Mouse (Mus musculus) liver, embryonic 13.5 days (tissue): Measurements from ENCODE around the gene Rsph14. TPM values are rescaled to one million over a fixed set of nuclear protein-coding genes. Genes with fewer than 3 reads are reported as not detected.

Experiments used
- ATAC-seq: fragments of 200-750 bp; cut with Nextera tagmentation; 2 replicates; pipeline ENCODE4 v1.8.0; 2017; ENCODE audit warnings: low read depth, mild to moderate bottlenecking, moderate number of reproducible peaks, moderate library complexity
- DNase-seq: peaks from one replicate; pipeline ENCODE4 v3.0.0; 2022
- H3K27ac ChIP-seq: fragments of 300-500 bp; sonication (generic); 2 replicates; pipeline ENCODE4 v1.5.1; 2015; ENCODE audit warnings: moderate library complexity, mild to moderate bottlenecking, inconsistent platforms
- H3K27me3 ChIP-seq: fragments of 300-500 bp; sonication (generic); 2 replicates; pipeline ENCODE4 v1.6.1; 2015; ENCODE audit warnings: mild to moderate bottlenecking, inconsistent platforms
- H3K36me3 ChIP-seq: fragments of 300-500 bp; sonication (generic); 2 replicates; pipeline ENCODE4 v1.6.1; 2015; ENCODE audit warnings: mild to moderate bottlenecking, inconsistent platforms
- H3K4me1 ChIP-seq: fragments of 300-500 bp; sonication (generic); replicated peaks from 2 replicates; pipeline ENCODE4 v1.6.1; 2015; ENCODE audit warnings: inconsistent platforms
- H3K4me2 ChIP-seq: fragments of 300-500 bp; sonication (generic); 2 replicates; pipeline ENCODE4 v1.6.1; 2015; ENCODE audit warnings: inconsistent platforms, mild to moderate bottlenecking, moderate library complexity
- H3K4me3 ChIP-seq: fragments of 300-500 bp; sonication (generic); replicated peaks from 2 replicates; pipeline ENCODE4 v1.5.1; 2015; ENCODE audit warnings: mild to moderate bottlenecking, inconsistent platforms
- H3K9ac ChIP-seq: fragments of 300-500 bp; sonication (generic); 2 replicates; pipeline ENCODE4 v1.6.1; 2015; ENCODE audit warnings: mild to moderate bottlenecking, inconsistent platforms
- H3K9me3 ChIP-seq: fragments of 300-500 bp; sonication (generic); replicated peaks from 2 replicates; pipeline ENCODE4 v1.6.1; 2016; ENCODE audit warnings: inconsistent platforms
- WGBS: fragments of 180-500 bp; shearing (Covaris S2); methylation state at CpG from one replicate; pipeline ENCODE4 v1.1.7; 2015; ENCODE audit not compliant: insufficient replicate concordance; 5-methylcytosine and 5-hydroxymethylcytosine counted together
- polyA plus RNA-seq: library from polyadenylated mRNA; unstranded; fragments of >200 nt; fragmentation: Nextera tagmentation; extraction: Ambion mirVana; gene quantifications from 2 replicates; pipeline ENCODE4 v1.2.1, GENCODE M21; 2015

Rsph14 gene
- polyA plus RNA-seq, 1 experiment from 2014 or later, result not detected

- H3K9ac ChIP-seq, result no peak overlapping the region
- H3K4me2 ChIP-seq, result no peak overlapping the region
- H3K36me3 ChIP-seq, result no peaks in the 10 kb centered on the region
- no peaks in the 10 kb centered on the region for H3K4me1 ChIP-seq
- ATAC-seq, result no peak
- H3K4me3 ChIP-seq, result no peak overlapping the region
- 59% methylated on average over 3 of the region's 3 CpGs for WGBS
- no peak for DNase-seq
- no peak overlapping the region for H3K27ac ChIP-seq
- H3K27me3 ChIP-seq, result no peaks in the 10 kb centered on the region
- H3K9me3 ChIP-seq, result no peaks in the 10 kb centered on the region
Observed at GRCm38 (mm10) chr10:74930541-74930940, 101.8 kb downstream of the Rsph14 start.

DNA sequence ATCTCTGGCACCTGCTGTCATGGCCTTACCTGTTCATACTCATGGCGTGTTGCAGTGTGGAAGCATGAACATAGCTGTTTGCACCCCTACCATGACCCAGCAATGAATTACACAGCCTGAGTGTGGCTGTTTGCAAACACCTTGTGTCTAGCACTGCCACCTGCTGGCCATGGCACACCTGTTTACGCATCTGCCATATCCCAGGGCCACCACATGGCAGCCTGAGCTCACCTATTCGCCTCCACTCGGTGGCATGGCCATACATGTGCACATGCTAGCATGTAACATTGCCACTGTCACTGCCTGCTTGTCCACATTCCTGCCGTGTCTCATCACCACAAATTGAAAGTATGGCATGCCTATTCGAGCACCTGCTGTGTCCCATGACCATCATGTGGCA is 102.8 kb downstream of the Rsph14 start:
- no peak overlapping the region for H3K4me3 ChIP-seq
- WGBS, result 54% methylated on average over 6 of the region's 6 CpGs
- no peaks in the 10 kb centered on the region for H3K36me3 ChIP-seq
- no peak overlapping the region for H3K27ac ChIP-seq
- H3K27me3 ChIP-seq, result no peaks in the 10 kb centered on the region
- no peak for ATAC-seq
- no peak for DNase-seq
- no peaks in the 10 kb centered on the region for H3K9me3 ChIP-seq
- H3K4me2 ChIP-seq, result no peak overlapping the region
- H3K9ac ChIP-seq, result no peak overlapping the region
- H3K4me1 ChIP-seq, result no peaks in the 10 kb centered on the region

GRCm38 (mm10) chr10:74928276-74928675 is 104.1 kb downstream of the Rsph14 start:
- H3K27ac ChIP-seq, result no peak overlapping the region
- H3K9me3 ChIP-seq, result no peaks in the 10 kb centered on the region
- ATAC-seq, result no peak
- H3K36me3 ChIP-seq, result no peaks in the 10 kb centered on the region
- H3K4me2 ChIP-seq, result no peak overlapping the region
- H3K9ac ChIP-seq, result no peak overlapping the region
- no peak for DNase-seq
- H3K4me1 ChIP-seq, result no peaks in the 10 kb centered on the region
- H3K27me3 ChIP-seq, result no peaks in the 10 kb centered on the region
- H3K4me3 ChIP-seq, result no peak overlapping the region
- WGBS, result 63% methylated on average over 7 of the region's 7 CpGs

DNA sequence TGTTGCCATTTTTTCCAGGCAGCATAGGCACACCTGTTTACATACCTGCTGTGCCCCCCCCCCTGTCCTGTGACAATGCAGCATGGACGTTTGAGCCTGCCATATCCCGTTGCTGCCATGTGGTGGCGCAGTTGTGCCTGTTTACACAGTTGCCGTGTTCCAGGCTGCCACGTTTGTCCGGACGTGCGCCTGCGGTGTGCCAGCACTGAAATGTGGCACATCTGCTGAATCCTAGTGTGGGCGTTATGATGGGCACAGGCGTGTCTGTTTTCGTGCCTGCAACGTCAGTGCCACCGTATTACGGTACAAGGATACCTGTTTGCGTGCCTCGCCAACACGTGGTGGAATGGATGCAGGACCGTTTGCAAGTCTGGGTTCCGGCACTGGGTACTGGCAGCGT is 107.1 kb downstream of the Rsph14 start:
- ATAC-seq, result no peak
- Histone ChIP-seq H3K36me3 (no peaks in the 10 kb centered on the region), H3K4me1 (no peaks in the 10 kb centered on the region), H3K9ac (no peak overlapping the region), H3K4me2 (peak overlapping the region; percentile 36), H3K4me3 (no peak overlapping the region), H3K27me3 (no peaks in the 10 kb centered on the region), H3K9me3 (no peaks in the 10 kb centered on the region), H3K27ac (no peak overlapping the region)
- 14% methylated on average over 21 of the region's 21 CpGs for WGBS
- no peak for DNase-seq

- ATAC-seq, result no peak
- WGBS, result 77% methylated on average over 14 of the region's 14 CpGs
- no peaks in the 10 kb centered on the region for H3K9me3 ChIP-seq
Observed at GRCm38 (mm10) chr10:74924274-74924673, 108.1 kb downstream of the Rsph14 start.

DNA sequence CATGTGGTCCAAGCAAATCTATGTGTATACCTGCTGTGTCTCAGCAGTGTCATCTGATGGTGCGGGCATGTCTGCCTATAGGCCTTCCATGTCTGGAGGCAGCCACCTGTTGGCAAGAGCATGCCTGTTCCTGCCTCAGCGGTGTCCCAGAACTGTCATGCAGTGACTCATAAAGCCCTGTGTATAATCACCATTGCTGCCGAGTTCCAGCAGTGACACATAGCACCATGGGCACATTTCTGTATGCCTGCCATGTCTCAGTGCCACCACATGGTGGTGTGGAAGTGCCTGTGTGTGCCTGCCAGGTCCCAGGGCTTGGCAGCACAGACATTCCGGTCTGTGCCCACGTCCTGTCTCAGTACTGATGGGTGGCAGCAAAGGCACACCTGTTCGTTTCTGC is 109.6 kb downstream of the Rsph14 start:
- no peaks in the 10 kb centered on the region for H3K9me3 ChIP-seq
- H3K9ac ChIP-seq, result no peak overlapping the region
- WGBS, result 57% methylated on average over 6 of the region's 6 CpGs
- H3K36me3 ChIP-seq, result no peaks in the 10 kb centered on the region
- ATAC-seq (no peak), DNase-seq (no peak)
- no peaks in the 10 kb centered on the region for H3K27me3 ChIP-seq
- no peak overlapping the region for H3K27ac ChIP-seq
- H3K4me2 ChIP-seq, result no peak overlapping the region
- H3K4me3 ChIP-seq, result no peak overlapping the region
- no peaks in the 10 kb centered on the region for H3K4me1 ChIP-seq

More at GRCm38 (mm10) chr10:74924274-74924673, 108.1 kb downstream of the Rsph14 start:
- H3K4me1 ChIP-seq, result no peaks in the 10 kb centered on the region
- no peak overlapping the region for H3K4me3 ChIP-seq
- no peaks in the 10 kb centered on the region for H3K36me3 ChIP-seq
- no peak overlapping the region for H3K27ac ChIP-seq
- DNase-seq, result no peak
- H3K27me3 ChIP-seq, result no peaks in the 10 kb centered on the region
- H3K4me2 ChIP-seq, result no peak overlapping the region
- no peak overlapping the region for H3K9ac ChIP-seq

- Histone ChIP-seq H3K4me3 (no peak overlapping the region), H3K9me3 (no peaks in the 10 kb centered on the region), H3K27me3 (no peaks in the 10 kb centered on the region), H3K4me2 (no peak overlapping the region), H3K27ac (no peak overlapping the region), H3K36me3 (no peaks in the 10 kb centered on the region), H3K4me1 (no peaks in the 10 kb centered on the region), H3K9ac (no peak overlapping the region)
- WGBS, result 66% methylated on average over 11 of the region's 11 CpGs
- ATAC-seq (no peak), DNase-seq (no peak)
Observed at GRCm38 (mm10) chr10:74921614-74922013, 110.8 kb downstream of the Rsph14 start.

GRCm38 (mm10) chr10:74920853-74921567 is 111.4 kb downstream of the Rsph14 start:
- DNase-seq, result no peak
- Histone ChIP-seq H3K27me3 (no peaks in the 10 kb centered on the region), H3K4me1 (no peaks in the 10 kb centered on the region), H3K36me3 (no peaks in the 10 kb centered on the region), H3K4me3 (no peak overlapping the region), H3K27ac (no peak overlapping the region), H3K9me3 (no peaks in the 10 kb centered on the region), H3K4me2 (no peak overlapping the region), H3K9ac (no peak overlapping the region)
- ATAC-seq, result no peak
- 35% methylated on average over 17 of the region's 17 CpGs for WGBS

- H3K36me3 ChIP-seq, result no peaks in the 10 kb centered on the region
- H3K27ac ChIP-seq, result no peak overlapping the region
- H3K4me2 ChIP-seq, result no peak overlapping the region
- no peaks in the 10 kb centered on the region for H3K27me3 ChIP-seq
- ATAC-seq (no peak), DNase-seq (no peak)
- H3K9ac ChIP-seq, result no peak overlapping the region
- no peaks in the 10 kb centered on the region for H3K4me1 ChIP-seq
- 26% methylated on average over 5 of the region's 5 CpGs for WGBS
- no peak overlapping the region for H3K4me3 ChIP-seq
- no peaks in the 10 kb centered on the region for H3K9me3 ChIP-seq
Observed at GRCm38 (mm10) chr10:74919277-74919676, 113.1 kb downstream of the Rsph14 start.

- WGBS, result 56% methylated on average over 2 of the region's 2 CpGs
- H3K27ac ChIP-seq, result no peak overlapping the region
- no peaks in the 10 kb centered on the region for H3K27me3 ChIP-seq
- no peaks in the 10 kb centered on the region for H3K4me1 ChIP-seq
- no peaks in the 10 kb centered on the region for H3K9me3 ChIP-seq
- H3K9ac ChIP-seq, result no peak overlapping the region
- DNase-seq, result no peak
- H3K4me3 ChIP-seq, result no peak overlapping the region
- H3K4me2 ChIP-seq, result no peak overlapping the region
- H3K36me3 ChIP-seq, result no peaks in the 10 kb centered on the region
- no peak for ATAC-seq
Observed at GRCm38 (mm10) chr10:74908431-74908830, 124.0 kb downstream of the Rsph14 start.
